Mouse (Mus musculus) testis, adult 2 months (tissue): Measurements from ENCODE around the gene Rybp.

Source experiments
- CTCF ChIP-seq: fragments of 200-500 bp; IDR thresholded peaks from 2 replicates; pipeline ENCODE4 v1.5.1; 2012; ENCODE audit warnings: low read depth, mild to moderate bottlenecking, inconsistent platforms, low read length, moderate library complexity; ENCODE audit not compliant: control insufficient read depth, insufficient read depth, insufficient replicate concordance
- POLR2A ChIP-seq: fragments of 200-500 bp; IDR thresholded peaks from 2 replicates; pipeline ENCODE4 v1.6.1; 2012; ENCODE audit warnings: low read depth, mild to moderate bottlenecking, inconsistent platforms, low read length, moderate library complexity; ENCODE audit not compliant: control insufficient read depth

DNA sequence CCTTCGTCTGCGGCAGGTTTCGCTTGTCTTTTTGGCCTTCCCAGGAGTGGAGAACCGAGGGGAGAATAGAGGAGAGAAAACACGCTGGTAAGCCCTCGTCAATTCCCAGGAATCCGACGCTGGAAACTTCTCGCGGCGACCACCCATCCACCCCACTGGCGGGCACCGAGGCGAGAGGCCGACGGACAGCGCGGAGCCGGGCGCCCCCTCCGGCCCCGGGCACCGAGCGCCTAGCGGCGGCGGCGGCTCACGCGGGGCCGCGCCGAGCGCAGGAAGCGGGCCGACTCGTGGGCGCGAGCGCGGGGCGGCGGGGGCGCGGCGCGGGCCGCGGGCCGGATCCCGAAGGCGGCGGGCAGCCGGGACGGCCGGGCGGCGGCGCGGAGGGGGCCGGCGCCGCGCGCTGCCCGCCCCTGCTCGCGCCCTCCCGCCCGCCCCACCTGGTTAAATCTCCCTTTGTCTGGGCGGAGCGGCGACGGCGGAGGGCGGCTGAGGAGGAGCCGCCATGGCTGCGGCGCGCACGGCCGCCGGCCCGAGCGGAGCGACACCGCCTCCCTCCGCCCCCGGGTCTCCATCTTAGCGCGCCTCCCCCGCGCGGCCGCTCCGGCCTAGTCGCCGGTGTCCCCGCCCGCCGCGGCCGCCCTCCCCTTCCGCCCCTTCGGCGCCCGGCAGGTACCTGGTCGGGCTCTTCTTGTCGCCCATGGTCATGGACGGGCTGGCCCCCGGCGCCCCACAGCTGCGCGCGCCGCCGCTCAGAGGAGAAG, 532 bp downstream of the Rybp start:
- TF ChIP-seq CTCF: no peak
- TF ChIP-seq POLR2A: no peak
